Mouse (Mus musculus) CH12.LX (cell line): ENCODE measurements around the gene Tshr. TPM values are rescaled to one million over a fixed set of nuclear protein-coding genes. Genes with fewer than 3 reads are reported as not detected.

Experiments used
- DNase-seq: peaks from one replicate; pipeline ENCODE4 v3.0.0-alpha.2; 2013; ENCODE audit errors: extremely low read depth
- H3K27ac ChIP-seq: 2 replicates; pipeline ENCODE4 v1.5.1; 2012; ENCODE audit warnings: low read depth, mild to moderate bottlenecking, control low read depth, moderate library complexity; ENCODE audit not compliant: insufficient read depth
- H3K27me3 ChIP-seq: replicated peaks from 2 replicates; pipeline ENCODE3; 2012; ENCODE audit warnings: inconsistent platforms
- H3K36me3 ChIP-seq, 2 experiments: replicated peaks in 1 of 2; 2 replicates each; pipeline versions ENCODE3 to v1.6.1; 2012; ENCODE audit warnings: inconsistent platforms in 1 of 2, low read length in 1 of 2, mild to moderate bottlenecking in 1 of 2, mixed read lengths in 1 of 2, moderate library complexity in 1 of 2; ENCODE audit not compliant: control insufficient read depth in 1 of 2, insufficient read depth in 1 of 2
- H3K4me1 ChIP-seq, 2 experiments: 2 replicates each; pipeline ENCODE4 v1.6.1; 2012; ENCODE audit warnings: inconsistent platforms in 1 of 2, moderate library complexity in 1 of 2; ENCODE audit not compliant: insufficient read depth in 2 of 2, control insufficient read depth in 1 of 2
- H3K4me2 ChIP-seq: 2 replicates; pipeline ENCODE4 v1.6.1; 2012; ENCODE audit warnings: low read depth, mild to moderate bottlenecking, control low read depth; ENCODE audit not compliant: poor library complexity, insufficient read depth, severe bottlenecking
- H3K4me3 ChIP-seq, 3 experiments: fragments of 150-350 bp in 1 of 3; sonication (generic) in 1 of 3; replicated peaks in 1 of 3; 2 replicates each; pipeline versions ENCODE3 to v1.5.1; 2011 to 2012; ENCODE audit warnings: low read depth in 2 of 3, low read length in 2 of 3, mild to moderate bottlenecking in 2 of 3, moderate library complexity in 2 of 3, control low read depth in 1 of 3, improper control_type of control experiment in 1 of 3, inconsistent platforms in 1 of 3, mixed read lengths in 1 of 3; ENCODE audit not compliant: poor library complexity in 1 of 3
- H3K79me2 ChIP-seq: replicated peaks from 2 replicates; pipeline ENCODE4 v1.6.1; 2012; ENCODE audit warnings: mild to moderate bottlenecking, moderate library complexity; ENCODE audit not compliant: control insufficient read depth, poor library complexity, insufficient read depth, severe bottlenecking; ENCODE audit errors: extremely low read depth
- H3K9ac ChIP-seq: 2 replicates; pipeline ENCODE4 v1.6.1; 2012; ENCODE audit warnings: low read depth, mild to moderate bottlenecking, control low read depth, moderate library complexity; ENCODE audit not compliant: insufficient read depth
- H3K9me3 ChIP-seq: replicated peaks from 2 replicates; pipeline ENCODE3; 2012; ENCODE audit warnings: low read length, inconsistent platforms, mixed read lengths
- BHLHE40 ChIP-seq: IDR thresholded peaks from 2 replicates; pipeline ENCODE4 v1.6.1; 2011; ENCODE audit warnings: mild to moderate bottlenecking, low read depth, low read length, improper control_type of control experiment
- CHD1 ChIP-seq: IDR thresholded peaks from 2 replicates; pipeline ENCODE4 v1.6.1; 2012; ENCODE audit warnings: low read depth, low read length, improper control_type of control experiment, inconsistent platforms
- CHD2 ChIP-seq: IDR thresholded peaks from 2 replicates; pipeline ENCODE4 v1.6.1; 2011; ENCODE audit warnings: low read length, improper control_type of control experiment
- CTCF ChIP-seq, 2 experiments: IDR thresholded peaks in 1 of 2; conservative IDR thresholded peaks in 1 of 2; 2 replicates each; pipeline ENCODE4 v1.5.1; 2011 to 2012; ENCODE audit warnings: low read depth in 2 of 2, low read length in 2 of 2, improper control_type of control experiment in 1 of 2, inconsistent platforms in 1 of 2, mild to moderate bottlenecking in 1 of 2, moderate library complexity in 1 of 2
- ELF1 ChIP-seq: IDR thresholded peaks from 2 replicates; pipeline ENCODE4 v1.6.1; 2014; ENCODE audit warnings: low read depth, mild to moderate bottlenecking, inconsistent platforms, low read length, improper control_type of control experiment
- IRF4 ChIP-seq: IDR thresholded peaks from 2 replicates; pipeline ENCODE4 v1.6.1; 2014; ENCODE audit warnings: low read depth, mild to moderate bottlenecking, inconsistent platforms, low read length, improper control_type of control experiment
- MEF2A ChIP-seq: IDR thresholded peaks from 2 replicates; pipeline ENCODE4 v1.6.1; 2014; ENCODE audit warnings: low read depth, mild to moderate bottlenecking, inconsistent platforms, low read length, improper control_type of control experiment, borderline replicate concordance
- MXI1 ChIP-seq: IDR thresholded peaks from 2 replicates; pipeline ENCODE4 v1.6.1; 2011; ENCODE audit warnings: mild to moderate bottlenecking, low read depth, low read length, improper control_type of control experiment
- MYC ChIP-seq: IDR thresholded peaks from 2 replicates; pipeline ENCODE4 v1.6.1; 2011; ENCODE audit warnings: low read depth, mild to moderate bottlenecking, improper control_type of control experiment, low read length
- NELFE ChIP-seq: IDR thresholded peaks from 2 replicates; pipeline ENCODE4 v1.6.1; 2011; ENCODE audit warnings: low read depth, low read length, improper control_type of control experiment
- RAD21 ChIP-seq: IDR thresholded peaks from 2 replicates; pipeline ENCODE4 v1.6.1; 2011; ENCODE audit warnings: low read depth, mild to moderate bottlenecking, low read length, improper control_type of control experiment, moderate library complexity
- RCOR1 ChIP-seq: conservative IDR thresholded peaks from 2 replicates; pipeline ENCODE4 v1.6.1; 2012; ENCODE audit warnings: low read depth, mild to moderate bottlenecking, inconsistent platforms, low read length, improper control_type of control experiment
- SIN3A ChIP-seq: IDR thresholded peaks from 2 replicates; pipeline ENCODE4 v1.6.1; 2012; ENCODE audit warnings: low read length, improper control_type of control experiment, inconsistent platforms
- SMC3 ChIP-seq: IDR thresholded peaks from 2 replicates; pipeline ENCODE4 v1.6.1; 2011; ENCODE audit warnings: low read depth, low read length, improper control_type of control experiment
- TBP ChIP-seq: conservative IDR thresholded peaks from 2 replicates; pipeline ENCODE4 v1.6.1; 2011; ENCODE audit warnings: low read depth, low read length, improper control_type of control experiment
- TCF12 ChIP-seq: IDR thresholded peaks from 2 replicates; pipeline ENCODE4 v1.6.1; 2014; ENCODE audit warnings: low read depth, mild to moderate bottlenecking, inconsistent platforms, low read length, improper control_type of control experiment
- USF1 ChIP-seq: IDR thresholded peaks from 2 replicates; pipeline ENCODE4 v1.6.1; 2014; ENCODE audit warnings: low read depth, mild to moderate bottlenecking, inconsistent platforms, low read length, improper control_type of control experiment
- dilution Hi-C: fragments of 300-500 bp; cut with MboI; formaldehyde crosslinking; loops from 2 replicates; pipeline ENCODE4 v1.14.3; 2020; ENCODE audit warnings: low sequenced_read_pairs; ENCODE audit not compliant: extremely low pct_unique_long_range_greater_than_20kb, extremely low pct_ligation_motif_present
- in situ Hi-C: fragments of 300-500 bp; cut with MboI; formaldehyde crosslinking; loops from 3 replicates; pipeline ENCODE4 v1.14.3; 2019; ENCODE audit warnings: low sequenced_read_pairs, low pct_ligation_motif_present, low pct_unique_long_range_greater_than_20kb, mixed read lengths
- polyA plus RNA-seq: library from polyadenylated mRNA; unstranded; fragments of >175 nt; gene quantifications from 2 replicates; pipeline ENCODE4 v1.2.1, GENCODE M21; 2012; ENCODE audit warnings: low read depth; ENCODE audit not compliant: insufficient read length
- total RNA-seq, 2 experiments: library from RNA; depleted of rRNA; stranded (reverse); fragments of 300-350 nt in 1 of 2; fragments of >200 nt in 1 of 2; gene quantifications; 2 replicates each; pipeline ENCODE4 v1.2.3; 2012 to 2014

Tshr gene
- total and polyA plus RNA-seq, 3 experiments = not detected

DNA sequence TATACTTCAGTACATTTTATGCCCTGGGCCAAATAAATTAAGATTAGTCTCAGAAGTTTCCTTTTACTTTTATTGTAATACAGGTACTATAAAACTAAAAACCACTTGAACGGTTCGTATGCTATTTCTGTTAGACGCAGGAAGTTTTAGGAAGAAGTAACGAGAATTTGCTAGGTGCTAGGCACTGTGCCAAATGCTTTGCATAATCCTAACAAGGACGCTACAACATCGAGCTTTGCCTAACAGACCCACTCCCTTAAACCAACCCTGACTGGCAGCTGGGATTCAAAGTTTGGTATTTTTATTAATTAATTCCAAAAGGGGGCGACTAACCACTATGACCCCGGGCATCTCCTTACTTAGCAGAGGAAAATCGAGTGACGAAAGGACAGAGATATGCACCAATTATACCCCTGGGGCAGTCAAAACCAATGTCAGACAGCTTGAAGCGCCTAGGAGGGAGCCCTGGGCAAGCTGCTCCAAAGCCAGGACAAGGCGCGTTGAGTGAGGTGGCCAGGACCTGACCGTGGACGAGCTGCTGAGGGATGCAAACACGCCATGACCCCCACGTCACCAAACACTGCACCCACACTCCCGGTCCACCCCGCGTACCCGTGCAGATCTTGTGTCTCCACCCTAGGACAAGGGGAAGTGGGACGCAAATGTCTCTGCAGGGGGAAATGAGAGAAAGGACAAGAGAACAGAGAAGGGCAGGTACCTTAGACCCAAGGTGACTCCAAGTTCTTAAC is 673 bp upstream of the Tshr start:
- no peaks in the 10 kb centered on the region for H3K9me3 ChIP-seq
- H3K4me3 ChIP-seq = peak overlapping the region; percentile 66 to 98 (median 84)
- TF ChIP-seq MEF2A (no peak), TBP (no peak), MXI1 (no peak), IRF4 (peak; percentile 4; the same call in 1 of the 2 replicates), CHD1 (no peak), SIN3A (no peak), BHLHE40 (peak; percentile 37; the same call in 1 of the 2 replicates), CHD2 (no peak), NELFE (0 out of 2 replicates have a peak, but pooled peaks have one; percentile 18), TCF12 (0 out of 2 replicates have a peak, but pooled peaks have one; percentile 24), ELF1 (no peak), RCOR1 (no peak)
- H3K9ac ChIP-seq = peak overlapping the region; percentile 67
- dilution Hi-C loops (no loop called here), in situ Hi-C loops (no loop called here)
- H3K27ac ChIP-seq = no peak overlapping the region; the same call in 1 of the 2 replicates
- H3K79me2 ChIP-seq = peaks cover 5% of the 10 kb centered on the region; the same call in 1 of the 2 replicates
- H3K4me2 ChIP-seq = peak overlapping the region; percentile 69
- no peaks in the 10 kb centered on the region for H3K27me3 ChIP-seq
- DNase-seq = peak; percentile 28
- peaks cover 3 to 25% of the 10 kb centered on the region in 2 experiments for H3K36me3 ChIP-seq
- peaks cover 4 to 19% of the 10 kb centered on the region in 2 experiments; a peak in 2 of 4 replicates for H3K4me1 ChIP-seq

GRCm38 (mm10) chr12:91400232-91401048 is 16.1 kb downstream of the Tshr start:
- peak overlapping the region in 2 of 3 experiments; percentile 16 to 23 for H3K4me3 ChIP-seq
- dilution Hi-C loops = no loop called here
- peaks cover 2% of the 10 kb centered on the region for H3K27me3 ChIP-seq

More at GRCm38 (mm10) chr12:91400232-91401048, 16.1 kb downstream of the Tshr start:
- H3K9ac ChIP-seq = 0 out of 2 replicates have a peak overlapping the region, but pooled peaks have one; percentile 3
- H3K9me3 ChIP-seq = peaks cover 6% of the 10 kb centered on the region
- in situ Hi-C loops = loop anchor here (25.0 kb wide), 3 partner anchors 137 to 387 kb away; partner anchors contain the start of gene Ston2
- TF ChIP-seq TBP (no peak), USF1 (no peak), CTCF (conservative IDR thresholded peaks at IDR 0.05 in 1 of 2, IDR thresholded peaks at IDR 0.05 in 1 of 2; ENCODE audit: low read depth in 2 of 2, low read length in 2 of 2) (peak; percentile 62 to 95), MEF2A (0 out of 2 replicates have a peak, but pooled peaks have one; percentile 17), NELFE (0 out of 2 replicates have a peak, but pooled peaks have one; percentile 16), RCOR1 (no peak), MYC (no peak), SMC3 (peak; percentile 85), RAD21 (peak; percentile 94), MXI1 (0 out of 2 replicates have a peak, but pooled peaks have one; percentile 20)
- TF ChIP-seq, all 38 proteins: peak for 6
- Histone ChIP-seq H3K36me3 (no peaks in the 10 kb centered on the region), H3K79me2 (no peaks in the 10 kb centered on the region), H3K4me2 (peak overlapping the region; percentile 79), H3K27ac (no peak overlapping the region), H3K4me1 (peaks cover 0 to 6% of the 10 kb centered on the region in 2 experiments; a peak in 1 of 4 replicates)
- DNase-seq = peak; percentile 68
